Mouse (Mus musculus): Measurements from ENCODE around the gene Rab3ip. TPM values are rescaled to one million over a fixed set of nuclear protein-coding genes. Genes with fewer than 3 reads are reported as not detected.

Rab3ip gene
- polyA plus RNA-seq (2014; fragmentation: Nextera tagmentation; extraction: Ambion mirVana), result 45.7 and 46.5 TPM in 2 replicates

- no peaks in the 10 kb centered on the region for H3K27me3 ChIP-seq (ENCODE audit: control insufficient read depth, insufficient read depth, low read length)
- H3K9me3 ChIP-seq (ENCODE audit: control insufficient read depth, low read length), result no peaks in the 10 kb centered on the region
- peak within 1 kb of the TSS; percentile 70 for H3K4me2 ChIP-seq (ENCODE audit: low read depth, low read length, severe bottlenecking)
- H3K27ac ChIP-seq (ENCODE audit: low read depth, low read length), result peak within 1 kb of the TSS; percentile 85
- under 1% methylated on average over 73 of the region's 103 CpGs for WGBS
- H3K4me3 ChIP-seq (ENCODE audit: low read depth, low read length), result peak within 1 kb of the TSS; percentile 86
- no peaks in the 10 kb centered on the region for H3K4me1 ChIP-seq (replicated peaks; ENCODE audit: control insufficient read depth, insufficient read depth, low read length)
- ATAC-seq (replicated peaks; ENCODE audit: low FRiP score), result peak; percentile 92
- H3K9ac ChIP-seq (ENCODE audit: low read length), result peak within 1 kb of the TSS; percentile 83
- no peaks in the 10 kb centered on the region for H3K36me3 ChIP-seq (ENCODE audit: control insufficient read depth, insufficient read depth, low read length)
- DNase-seq (ENCODE audit: low spot score), result peak; percentile 98
Measured at GRCm38 (mm10) chr10:116950009-116950769, at the start of gene Rab3ip. Rab3ip (minus strand) TSS chr10:116950769.

- no peak overlapping the region for H3K27ac ChIP-seq (ENCODE audit: low read depth, low read length)
- no peaks in the 10 kb centered on the region for H3K27me3 ChIP-seq (ENCODE audit: control insufficient read depth, insufficient read depth, low read length)
- H3K36me3 ChIP-seq (ENCODE audit: control insufficient read depth, insufficient read depth, low read length), result no peaks in the 10 kb centered on the region
- ATAC-seq (replicated peaks; ENCODE audit: low FRiP score), result no peak
- H3K4me1 ChIP-seq (replicated peaks; ENCODE audit: control insufficient read depth, insufficient read depth, low read length), result no peaks in the 10 kb centered on the region
- 92% methylated on average over 17 of the region's 17 CpGs for WGBS
- no peak overlapping the region for H3K4me2 ChIP-seq (ENCODE audit: low read depth, low read length, severe bottlenecking)
- H3K9me3 ChIP-seq (ENCODE audit: control insufficient read depth, low read length), result no peaks in the 10 kb centered on the region
- DNase-seq (ENCODE audit: low spot score), result no peak
- no peak overlapping the region for H3K4me3 ChIP-seq (ENCODE audit: low read depth, low read length)
- no peak overlapping the region for H3K9ac ChIP-seq (ENCODE audit: low read length)
Measured at GRCm38 (mm10) chr10:116998716-116999455, 48.3 kb upstream of the Rab3ip start.

- no peak overlapping the region for H3K4me2 ChIP-seq (ENCODE audit: low read depth, low read length, severe bottlenecking)
- H3K27me3 ChIP-seq (ENCODE audit: control insufficient read depth, insufficient read depth, low read length), result no peaks in the 10 kb centered on the region
- H3K4me1 ChIP-seq (replicated peaks; ENCODE audit: control insufficient read depth, insufficient read depth, low read length), result no peaks in the 10 kb centered on the region
- no peaks in the 10 kb centered on the region for H3K36me3 ChIP-seq (ENCODE audit: control insufficient read depth, insufficient read depth, low read length)
- no peak overlapping the region for H3K4me3 ChIP-seq (ENCODE audit: low read depth, low read length)
- ATAC-seq (replicated peaks; ENCODE audit: low FRiP score), result no peak
- H3K9me3 ChIP-seq (ENCODE audit: control insufficient read depth, low read length), result no peaks in the 10 kb centered on the region
- H3K27ac ChIP-seq (ENCODE audit: low read depth, low read length), result no peak overlapping the region
- DNase-seq (ENCODE audit: low spot score), result no peak
- WGBS, result 79% methylated on average over 6 of the region's 6 CpGs
- no peak overlapping the region for H3K9ac ChIP-seq (ENCODE audit: low read length)
Measured at GRCm38 (mm10) chr10:116996236-116996600, 45.6 kb upstream of the Rab3ip start.

- H3K9me3 ChIP-seq (ENCODE audit: control insufficient read depth, low read length), result no peaks in the 10 kb centered on the region
- H3K4me3 ChIP-seq (ENCODE audit: low read depth, low read length), result no peak overlapping the region
- no peak overlapping the region for H3K4me2 ChIP-seq (ENCODE audit: low read depth, low read length, severe bottlenecking)
- no peaks in the 10 kb centered on the region for H3K36me3 ChIP-seq (ENCODE audit: control insufficient read depth, insufficient read depth, low read length)
- no peaks in the 10 kb centered on the region for H3K27me3 ChIP-seq (ENCODE audit: control insufficient read depth, insufficient read depth, low read length)
- no peaks in the 10 kb centered on the region for H3K4me1 ChIP-seq (replicated peaks; ENCODE audit: control insufficient read depth, insufficient read depth, low read length)
- WGBS, result 69% methylated on average over 6 of the region's 6 CpGs
- no peak for ATAC-seq (replicated peaks; ENCODE audit: low FRiP score)
- no peak for DNase-seq (ENCODE audit: low spot score)
- H3K27ac ChIP-seq (ENCODE audit: low read depth, low read length), result no peak overlapping the region
- H3K9ac ChIP-seq (ENCODE audit: low read length), result no peak overlapping the region
Measured at GRCm38 (mm10) chr10:116995584-116996235, 45.1 kb upstream of the Rab3ip start.

- WGBS, result 84% methylated on average over 5 of the region's 5 CpGs
- no peak for ATAC-seq (replicated peaks; ENCODE audit: low FRiP score)
- Histone ChIP-seq H3K9me3 (ENCODE audit: control insufficient read depth, low read length) (no peaks in the 10 kb centered on the region), H3K4me3 (ENCODE audit: low read depth, low read length) (no peak overlapping the region), H3K4me1 (replicated peaks; ENCODE audit: control insufficient read depth, insufficient read depth, low read length) (no peaks in the 10 kb centered on the region), H3K9ac (ENCODE audit: low read length) (no peak overlapping the region), H3K36me3 (ENCODE audit: control insufficient read depth, insufficient read depth, low read length) (no peaks in the 10 kb centered on the region), H3K27ac (ENCODE audit: low read depth, low read length) (no peak overlapping the region), H3K4me2 (ENCODE audit: low read depth, low read length, severe bottlenecking) (no peak overlapping the region), H3K27me3 (ENCODE audit: control insufficient read depth, insufficient read depth, low read length) (no peaks in the 10 kb centered on the region)
- no peak for DNase-seq (ENCODE audit: low spot score)
Measured at GRCm38 (mm10) chr10:116995162-116995561, 44.6 kb upstream of the Rab3ip start.

GRCm38 (mm10) chr10:116993971-116994370 lies 43.4 kb upstream of the Rab3ip start:
- H3K27ac ChIP-seq (ENCODE audit: low read depth, low read length), result no peak overlapping the region
- no peaks in the 10 kb centered on the region for H3K4me1 ChIP-seq (replicated peaks; ENCODE audit: control insufficient read depth, insufficient read depth, low read length)
- H3K36me3 ChIP-seq (ENCODE audit: control insufficient read depth, insufficient read depth, low read length), result no peaks in the 10 kb centered on the region
- DNase-seq (ENCODE audit: low spot score), result no peak
- no peak overlapping the region for H3K9ac ChIP-seq (ENCODE audit: low read length)
- ATAC-seq (replicated peaks; ENCODE audit: low FRiP score), result no peak
- 91% methylated on average over 8 of the region's 8 CpGs for WGBS
- no peak overlapping the region for H3K4me3 ChIP-seq (ENCODE audit: low read depth, low read length)
- H3K27me3 ChIP-seq (ENCODE audit: control insufficient read depth, insufficient read depth, low read length), result no peaks in the 10 kb centered on the region
- H3K9me3 ChIP-seq (ENCODE audit: control insufficient read depth, low read length), result no peaks in the 10 kb centered on the region
- H3K4me2 ChIP-seq (ENCODE audit: low read depth, low read length, severe bottlenecking), result no peak overlapping the region

- DNase-seq (ENCODE audit: low spot score) (no peak), ATAC-seq (replicated peaks; ENCODE audit: low FRiP score) (no peak)
- Histone ChIP-seq H3K4me3 (ENCODE audit: low read depth, low read length) (no peak within 1 kb of the TSS), H3K9ac (ENCODE audit: low read length) (no peak within 1 kb of the TSS), H3K4me2 (ENCODE audit: low read depth, low read length, severe bottlenecking) (no peak within 1 kb of the TSS), H3K27me3 (ENCODE audit: control insufficient read depth, insufficient read depth, low read length) (no peaks in the 10 kb centered on the region), H3K4me1 (replicated peaks; ENCODE audit: control insufficient read depth, insufficient read depth, low read length) (no peaks in the 10 kb centered on the region; the same call in 1 of the 2 replicates), H3K36me3 (ENCODE audit: control insufficient read depth, insufficient read depth, low read length) (no peaks in the 10 kb centered on the region), H3K27ac (ENCODE audit: low read depth, low read length) (no peak within 1 kb of the TSS), H3K9me3 (ENCODE audit: control insufficient read depth, low read length) (no peaks in the 10 kb centered on the region)
- 46% methylated on average over 21 of the region's 21 CpGs for WGBS
Measured at GRCm38 (mm10) chr10:116986264-116987082, 35.9 kb upstream of the Rab3ip start, which contains the start of gene Best3. Best3 (plus strand) TSS chr10:116986314.

GRCm38 (mm10) chr10:116984836-116985235 lies 34.3 kb upstream of the Rab3ip start:
- Histone ChIP-seq H3K27ac (ENCODE audit: low read depth, low read length) (no peak overlapping the region), H3K4me1 (replicated peaks; ENCODE audit: control insufficient read depth, insufficient read depth, low read length) (no peaks in the 10 kb centered on the region; the same call in 1 of the 2 replicates), H3K36me3 (ENCODE audit: control insufficient read depth, insufficient read depth, low read length) (no peaks in the 10 kb centered on the region), H3K9ac (ENCODE audit: low read length) (no peak overlapping the region), H3K4me2 (ENCODE audit: low read depth, low read length, severe bottlenecking) (no peak overlapping the region), H3K27me3 (ENCODE audit: control insufficient read depth, insufficient read depth, low read length) (no peaks in the 10 kb centered on the region), H3K9me3 (ENCODE audit: control insufficient read depth, low read length) (no peaks in the 10 kb centered on the region), H3K4me3 (ENCODE audit: low read depth, low read length) (no peak overlapping the region)
- 72% methylated on average over 12 of the region's 12 CpGs for WGBS
- ATAC-seq (replicated peaks; ENCODE audit: low FRiP score), result no peak
- DNase-seq (ENCODE audit: low spot score), result no peak
